Mouse (Mus musculus) heart, adult 9 months (tissue): ENCODE measurements around the gene Rnf121.
"Not testable (repeated sequence)": the region's sequence is repeated elsewhere in the genome, so short reads cannot be mapped to it uniquely, and the experiment has no call there.

ENCODE experiments used
- DNase-seq, 2 experiments: peaks; one replicate each; pipeline ENCODE4 v3.0.0; 2022; ENCODE audit warnings: low spot score in 2 of 2

The Rnf121 gene

GRCm38 (mm10) chr7:102064655-102065045 lies 619 bp downstream of the Rnf121 start:
- no peak for DNase-seq

- no peak for DNase-seq
Observed at GRCm38 (mm10) chr7:102063891-102064290, 1.4 kb downstream of the Rnf121 start.

- no peak for DNase-seq
Observed at GRCm38 (mm10) chr7:102062203-102062602, 3.1 kb downstream of the Rnf121 start.

- DNase-seq, result no peak
Observed at GRCm38 (mm10) chr7:102061353-102061752, 3.9 kb downstream of the Rnf121 start.

- DNase-seq, result not testable (repeated sequence)
Observed at GRCm38 (mm10) chr7:102048524-102048923, 16.7 kb downstream of the Rnf121 start.

GRCm38 (mm10) chr7:102042314-102042713 lies 23.0 kb downstream of the Rnf121 start:
- no peak for DNase-seq

GRCm38 (mm10) chr7:102037318-102037717 lies 28.0 kb downstream of the Rnf121 start:
- DNase-seq, result no peak

GRCm38 (mm10) chr7:102035534-102035933 lies 29.7 kb downstream of the Rnf121 start:
- no peak for DNase-seq

GRCm38 (mm10) chr7:102034904-102035303 lies 30.4 kb downstream of the Rnf121 start:
- DNase-seq, result no peak

- no peak for DNase-seq
Observed at GRCm38 (mm10) chr7:102025187-102026119, 39.8 kb downstream of the Rnf121 start.

GRCm38 (mm10) chr7:102023821-102024220 lies 41.4 kb downstream of the Rnf121 start:
- DNase-seq, result no peak

GRCm38 (mm10) chr7:102020934-102021333 lies 44.3 kb downstream of the Rnf121 start:
- DNase-seq, result not testable (repeated sequence)

- DNase-seq, result no peak
Observed at GRCm38 (mm10) chr7:102019362-102019761, 45.9 kb downstream of the Rnf121 start.

GRCm38 (mm10) chr7:102018590-102018989 lies 46.7 kb downstream of the Rnf121 start, which contains the start of gene Il18bp:
TSS of gene Il18bp (minus strand) at chr7:102018690.
- DNase-seq, result no peak

- peak; percentile 53 to 56 for DNase-seq
Observed at GRCm38 (mm10) chr7:102018034-102018433, 47.2 kb downstream of the Rnf121 start.

- DNase-seq, result peak; percentile 45 to 63
Observed at GRCm38 (mm10) chr7:102017452-102017851, 47.8 kb downstream of the Rnf121 start.

- DNase-seq, result no peak
Observed at GRCm38 (mm10) chr7:102016936-102017335, 48.3 kb downstream of the Rnf121 start.

- DNase-seq, result no peak
Observed at GRCm38 (mm10) chr7:102014995-102015394, 50.3 kb downstream of the Rnf121 start.

- DNase-seq, result no peak
Observed at GRCm38 (mm10) chr7:102013416-102013815, 51.9 kb downstream of the Rnf121 start.

GRCm38 (mm10) chr7:102011855-102012254 lies 53.4 kb downstream of the Rnf121 start:
- no peak for DNase-seq

- no peak for DNase-seq
Observed at GRCm38 (mm10) chr7:102006520-102006919, 58.7 kb downstream of the Rnf121 start.

- DNase-seq, result peak; percentile 58 to 65
Observed at GRCm38 (mm10) chr7:102000921-102001630, 64.2 kb downstream of the Rnf121 start.

GRCm38 (mm10) chr7:102000296-102000695 lies 65.0 kb downstream of the Rnf121 start:
- no peak for DNase-seq
